Mouse (Mus musculus) layer of hippocampus, adult 18-20 months (tissue): ENCODE measurements around the gene Gcnt2. TPM values are rescaled to one million over a fixed set of nuclear protein-coding genes. Genes with fewer than 3 reads are reported as not detected.
A peak's percentile ranks its signal among the peaks of the same experiment; 100 is the strongest.
"Not testable (repeated sequence)": the region's sequence is repeated elsewhere in the genome, so short reads cannot be mapped to it uniquely, and the experiment has no call there.

Experiments used
- DNase-seq, 2 experiments: peaks; one replicate each; pipeline ENCODE4 v3.0.0; 2022; ENCODE audit warnings: low spot score in 2 of 2
- total RNA-seq, 2 experiments: library from RNA; stranded (reverse); gene quantifications; 2 replicates each; pipeline ENCODE4 v1.2.3; 2021

The Gcnt2 gene
- total RNA-seq, 2 experiments from 2014 or later, result 15.2 to 18.3 TPM

DNA sequence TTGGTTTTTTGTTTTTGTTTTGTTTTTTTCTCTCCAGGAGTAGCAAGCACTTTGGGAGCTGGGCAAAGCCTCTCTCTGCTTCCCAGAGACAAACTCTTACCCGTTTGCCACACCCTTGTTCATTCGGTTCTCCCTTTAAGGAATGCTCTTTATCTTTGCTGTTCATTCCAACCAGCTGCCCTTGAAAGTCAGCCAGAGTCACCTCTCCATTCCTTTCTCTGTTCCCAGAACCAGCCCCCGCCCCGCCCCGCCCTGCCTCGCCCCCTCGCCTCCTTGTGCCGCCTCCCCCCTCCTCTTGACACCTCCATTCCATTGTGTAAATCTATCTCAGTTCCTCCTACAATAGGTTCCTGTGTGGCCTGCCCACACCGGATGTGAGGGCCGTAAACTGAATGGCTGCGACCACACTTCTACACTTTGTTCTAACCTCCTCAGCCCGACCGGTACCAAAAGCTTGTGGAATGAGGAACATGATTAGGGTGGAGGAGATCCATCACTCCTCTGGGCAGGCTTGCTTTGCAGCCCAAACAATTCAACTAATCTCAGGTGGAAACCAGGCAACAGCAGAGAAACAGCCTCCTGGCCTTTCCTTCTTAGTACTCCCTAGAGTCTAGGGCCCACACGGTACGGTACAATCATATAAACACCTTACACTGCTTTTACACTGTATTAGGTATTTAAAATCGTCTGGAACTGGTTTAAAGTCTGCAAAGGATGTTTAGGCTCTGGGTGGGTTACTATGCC lies 9.5 kb downstream of the Gcnt2 start:
- DNase-seq, result no peak

DNA sequence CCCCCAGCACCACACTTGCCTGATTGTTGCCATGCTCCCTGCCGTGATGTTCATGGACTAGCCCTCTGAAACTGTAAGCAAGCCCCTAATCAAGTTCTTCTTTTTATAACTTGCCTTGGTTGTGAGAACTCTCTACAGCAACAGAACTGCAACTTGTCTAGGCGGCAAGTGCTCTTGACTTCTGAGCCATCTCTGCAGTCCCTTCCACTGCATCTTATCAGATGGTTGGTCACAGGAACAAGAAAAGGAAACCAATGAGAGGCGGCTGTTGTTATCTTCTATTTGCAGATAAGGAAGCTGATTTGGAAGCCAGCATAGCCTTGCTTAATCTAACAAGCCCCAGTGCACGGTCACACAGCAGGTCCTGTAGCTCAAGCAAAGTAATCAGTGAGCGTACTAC lies 14.5 kb downstream of the Gcnt2 start:
- DNase-seq, result no peak

DNA sequence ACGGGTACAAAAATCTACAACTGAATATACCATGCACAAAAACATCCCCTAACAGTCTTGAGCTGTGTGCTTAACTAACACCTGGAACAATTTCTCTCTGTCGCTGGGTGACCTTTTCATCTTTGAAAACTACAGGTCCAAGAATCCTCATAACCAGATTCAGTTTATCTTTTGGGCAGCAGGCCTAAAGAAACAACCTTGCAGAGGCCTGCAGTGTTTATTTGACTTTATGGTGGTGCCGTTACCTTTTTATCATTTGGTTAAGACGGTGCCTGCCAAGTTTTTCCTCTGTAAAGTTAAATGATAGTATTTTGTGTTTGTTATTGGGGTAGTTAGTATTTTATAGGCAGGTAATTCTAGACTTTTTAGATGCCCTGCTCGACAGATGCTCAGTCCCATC lies 15.9 kb downstream of the Gcnt2 start:
- DNase-seq, result no peak

DNA sequence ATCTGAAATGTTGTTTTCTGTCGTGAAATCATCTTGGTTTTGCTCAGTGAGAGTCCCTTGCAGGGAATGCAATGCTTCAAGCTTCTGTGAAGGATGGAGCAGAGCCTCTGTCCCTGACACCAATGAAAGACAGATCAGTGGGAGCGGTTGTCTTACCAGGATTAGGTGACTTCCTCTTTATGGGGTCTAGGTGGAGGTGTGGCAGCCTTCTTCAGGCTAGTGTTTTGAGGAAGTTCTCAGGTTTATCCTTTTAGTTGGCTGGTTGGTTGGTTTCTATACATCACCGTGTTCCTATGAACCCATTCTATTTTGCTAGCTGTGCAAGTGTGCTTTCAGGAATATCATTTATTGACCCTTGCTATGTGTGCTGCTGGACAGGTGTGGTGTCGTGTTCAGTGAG lies 18.0 kb downstream of the Gcnt2 start:
- DNase-seq, result no peak

DNA sequence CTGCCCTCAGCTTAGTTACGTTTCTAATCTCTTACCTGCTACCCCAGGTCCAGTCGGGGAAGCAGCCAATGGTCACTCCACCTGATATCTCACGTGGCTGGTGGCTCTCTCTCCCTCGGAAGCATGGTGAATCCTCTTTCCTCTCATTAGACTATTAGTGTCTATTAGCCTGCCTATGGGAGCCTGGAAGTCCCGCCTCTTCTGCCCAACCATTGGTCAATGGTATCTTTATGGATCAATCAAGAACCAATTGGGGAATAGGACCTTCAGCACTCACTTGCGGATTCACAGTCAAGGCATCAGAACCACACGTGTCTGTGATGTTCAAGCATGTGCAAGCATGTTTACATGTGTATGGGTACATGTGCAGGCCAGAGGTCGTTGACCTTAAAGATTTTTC lies 21.0 kb downstream of the Gcnt2 start:
- DNase-seq, result no peak

DNA sequence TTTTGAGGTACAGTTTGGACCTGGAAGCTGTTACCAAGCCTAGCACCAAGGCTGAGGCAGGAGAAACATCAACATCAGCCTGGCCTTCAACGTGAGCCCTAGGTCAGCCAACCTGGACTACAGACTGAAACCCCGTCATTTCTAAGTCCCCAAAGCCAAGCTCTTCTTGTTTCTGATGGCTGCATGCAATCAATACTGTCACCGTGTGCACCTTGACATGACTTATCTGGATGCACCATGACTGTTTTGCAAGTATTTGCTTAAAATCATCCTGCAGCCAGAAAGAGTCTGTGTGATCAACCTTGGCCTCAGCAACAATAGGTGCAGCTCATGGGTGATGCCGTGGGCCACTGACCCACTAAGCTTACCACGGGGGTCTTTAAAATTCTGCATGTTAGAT lies 23.1 kb downstream of the Gcnt2 start:
- DNase-seq, result no peak

DNA sequence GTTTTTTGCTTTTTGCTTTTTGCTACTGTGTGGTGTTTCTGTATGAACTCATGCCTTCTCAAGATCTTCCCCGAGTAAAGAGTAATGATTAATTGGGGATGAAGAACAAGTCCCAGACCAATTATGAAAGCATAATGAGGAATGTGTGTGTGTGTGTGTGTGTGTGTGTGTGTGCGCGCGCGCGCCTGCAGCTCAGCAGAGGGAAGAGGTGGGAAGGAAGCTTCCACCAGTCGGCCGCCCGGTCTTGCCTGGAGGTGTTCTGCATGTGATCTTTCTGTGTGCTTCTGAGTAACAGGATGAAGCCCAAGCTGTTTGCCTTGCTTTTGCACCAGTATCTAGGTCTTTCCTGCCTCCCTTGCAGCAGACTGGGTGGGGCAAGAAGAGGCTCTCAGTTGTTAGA lies 24.3 kb downstream of the Gcnt2 start:
- no peak for DNase-seq

DNA sequence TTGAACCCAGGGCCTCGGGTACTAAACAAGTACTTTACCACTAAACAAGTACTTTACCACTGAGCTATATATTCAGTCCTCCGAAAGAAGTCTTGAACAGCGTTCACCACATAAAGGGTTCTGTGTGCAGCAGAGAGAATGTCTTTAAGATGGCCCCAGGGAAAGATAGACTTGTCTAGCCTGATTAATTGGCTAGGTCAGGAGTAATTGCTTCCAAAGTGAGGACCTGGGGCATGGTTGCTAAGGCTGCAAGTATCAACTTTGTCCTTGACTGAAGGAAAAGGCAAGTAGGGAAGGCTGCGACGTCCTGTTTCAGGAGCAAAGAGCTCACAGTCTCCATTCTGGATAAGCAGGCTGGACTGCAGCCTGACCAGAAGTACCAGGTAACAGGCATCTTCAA lies 25.3 kb downstream of the Gcnt2 start:
- no peak for DNase-seq

DNA sequence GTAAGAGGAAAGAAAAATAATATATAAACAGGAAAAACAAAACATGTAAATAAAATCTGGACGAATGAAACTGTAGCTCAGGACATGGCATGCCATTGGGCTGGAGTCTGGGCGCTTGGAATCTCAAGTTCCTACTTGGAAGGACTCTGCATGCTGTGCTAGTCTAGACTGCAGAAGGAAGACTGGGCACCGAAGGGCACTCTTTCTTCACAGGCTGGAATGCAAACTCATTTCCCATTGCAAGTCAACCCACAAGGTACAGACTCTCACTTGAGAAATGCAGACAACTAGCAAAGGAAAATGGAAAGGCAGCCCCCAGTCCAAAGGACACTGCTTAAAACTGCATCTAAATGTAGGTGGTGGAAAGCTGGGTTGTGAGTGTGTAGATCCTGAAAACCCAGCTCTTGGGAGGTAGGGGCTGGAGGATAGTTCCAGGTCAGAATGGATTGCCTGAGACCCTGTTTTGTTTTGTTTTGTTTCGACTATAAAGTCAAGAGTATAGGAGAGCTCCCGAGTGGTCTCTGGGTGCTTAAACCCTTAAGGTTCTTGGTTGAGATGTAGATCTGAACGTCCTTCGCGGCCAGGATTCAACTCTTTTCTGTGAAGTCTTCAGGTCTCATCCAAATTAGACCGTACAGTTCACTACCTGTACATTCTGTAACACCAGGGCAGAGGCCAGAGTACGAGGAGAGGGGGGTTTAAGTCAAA lies 26.5 kb downstream of the Gcnt2 start:
- no peak for DNase-seq

DNA sequence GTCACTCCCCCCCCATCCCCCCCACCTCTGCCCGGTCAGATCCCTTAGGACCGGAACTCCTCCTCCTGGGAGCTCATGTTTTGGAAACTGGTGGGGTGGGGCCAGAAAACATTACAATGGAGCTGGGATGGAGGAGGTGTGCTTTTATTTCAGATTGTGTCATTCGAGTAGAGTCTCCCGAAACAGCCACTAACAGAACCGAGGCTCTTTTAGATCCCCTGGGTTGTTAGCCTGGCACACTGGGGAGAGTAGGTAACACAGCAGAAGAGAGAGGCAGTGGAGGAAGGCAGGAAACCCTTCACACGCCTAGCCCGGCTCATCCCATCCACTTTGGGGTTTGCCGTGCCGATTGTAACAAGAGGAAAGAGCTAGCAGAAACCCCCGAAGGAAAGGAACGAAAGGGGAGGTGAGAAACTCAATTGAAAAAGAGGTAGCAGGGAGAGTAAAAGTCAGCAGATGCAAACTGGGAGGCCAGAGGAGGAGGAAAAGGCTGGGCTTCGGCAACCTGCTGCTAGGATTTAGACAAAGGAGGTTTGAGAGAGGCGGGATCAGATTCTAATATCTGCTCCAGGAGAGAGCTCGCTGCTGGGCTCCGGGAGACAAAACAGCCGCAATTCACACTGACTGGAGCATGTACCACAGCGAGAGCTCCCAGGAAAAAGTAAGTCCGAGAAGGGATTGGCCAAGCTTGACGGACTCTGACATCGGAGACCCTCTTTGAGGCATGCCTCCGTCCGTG lies 27.3 kb downstream of the Gcnt2 start:
- peak in 1 of 2 experiments; percentile 23 for DNase-seq

DNA sequence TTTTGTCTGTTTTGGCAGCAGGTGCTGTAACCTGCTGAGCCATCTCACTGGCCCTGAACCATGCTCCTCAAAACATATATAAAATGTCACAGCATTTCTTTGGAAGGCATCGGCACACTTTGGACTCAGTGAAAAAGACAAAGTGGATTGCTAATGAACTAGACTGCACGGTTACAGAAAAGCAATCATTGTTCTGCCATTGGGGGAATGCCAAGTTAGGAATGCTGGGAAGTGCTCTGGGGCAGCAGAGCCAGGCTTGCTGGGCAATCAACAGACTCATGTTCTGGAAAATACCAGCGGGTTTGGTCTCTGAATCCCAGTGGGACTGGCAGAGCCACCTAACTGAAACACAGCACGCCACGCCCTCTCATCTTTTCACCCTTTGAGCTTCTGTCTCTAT lies 31.0 kb downstream of the Gcnt2 start:
- peak in 1 of 2 experiments; percentile 65 for DNase-seq

DNA sequence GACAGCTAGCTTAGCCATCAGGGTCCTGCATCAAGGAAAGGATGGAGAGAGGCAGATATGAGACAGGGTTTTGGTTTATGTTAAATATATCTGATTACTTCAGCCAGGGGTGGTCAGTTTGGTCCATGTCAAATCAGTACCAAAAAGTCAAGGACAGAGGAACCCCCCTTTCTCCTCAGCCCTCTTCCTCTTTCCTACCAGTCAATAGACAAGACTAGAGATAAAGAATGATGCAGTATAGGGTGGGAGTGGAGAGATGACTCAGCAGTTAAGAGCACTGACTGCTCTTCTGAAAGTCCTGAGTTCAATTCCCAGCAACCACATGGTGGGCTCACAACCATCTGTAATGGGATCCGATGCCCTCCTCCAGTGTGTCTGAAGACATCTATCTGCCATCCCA lies 31.8 kb downstream of the Gcnt2 start:
- not testable (repeated sequence) for DNase-seq

DNA sequence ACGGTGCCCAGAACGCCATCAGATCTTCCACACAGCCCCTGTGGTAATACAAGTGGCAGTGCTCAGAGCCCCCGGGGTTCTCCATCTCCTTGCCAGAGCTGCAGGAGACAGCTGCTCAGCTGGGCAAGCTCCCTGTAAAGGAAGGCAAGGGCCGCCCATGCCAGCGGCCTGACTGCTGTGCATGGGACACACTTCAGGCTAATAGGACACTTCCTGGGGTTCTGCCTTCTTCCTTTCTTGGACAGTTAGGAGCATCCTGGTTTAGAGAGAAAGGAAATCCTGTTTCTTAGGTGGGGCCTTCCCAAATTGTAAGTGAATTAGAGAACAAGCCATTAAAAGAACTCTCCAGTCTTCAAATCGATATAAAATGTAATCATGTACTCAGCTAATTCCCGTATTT lies 32.5 kb downstream of the Gcnt2 start:
- no peak for DNase-seq

DNA sequence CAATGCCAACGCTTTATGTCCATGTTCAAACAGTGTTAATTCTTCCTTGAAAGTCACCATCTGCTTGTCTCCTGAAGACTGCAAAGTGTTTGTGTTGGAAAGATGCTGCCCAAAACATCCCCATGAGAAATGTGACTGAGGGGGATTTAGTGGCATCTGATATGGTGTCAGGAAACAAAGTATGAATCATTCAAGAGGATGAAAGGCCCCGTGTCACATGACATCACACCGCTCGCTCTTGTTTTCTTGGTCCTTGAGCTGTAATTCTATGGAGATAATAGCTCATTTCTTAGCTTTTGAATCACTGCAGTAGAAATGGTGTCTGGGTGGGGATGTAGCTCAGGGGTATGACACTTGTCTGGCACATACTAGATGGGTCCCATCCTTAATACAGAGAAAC lies 33.0 kb downstream of the Gcnt2 start:
- no peak for DNase-seq

DNA sequence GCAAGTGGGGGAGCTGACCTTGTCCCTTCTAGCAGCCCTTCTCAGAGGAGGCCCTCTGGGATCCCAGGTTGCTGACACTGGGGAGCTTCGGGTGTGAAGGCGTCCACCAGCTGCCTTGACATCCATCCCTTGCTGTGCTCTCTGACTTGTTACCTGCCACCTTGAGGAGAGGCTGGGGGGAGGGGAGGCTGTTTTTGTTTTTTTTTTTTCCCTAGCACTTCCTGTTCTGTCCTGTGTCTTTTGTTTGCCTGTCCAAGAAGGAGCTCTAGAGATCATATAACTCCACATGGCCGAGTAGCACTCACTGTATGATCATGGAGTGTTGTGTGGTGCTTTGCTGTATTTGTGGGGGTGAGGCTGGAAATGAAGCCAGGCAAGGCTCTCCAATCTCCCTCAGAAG lies 34.0 kb downstream of the Gcnt2 start:
- DNase-seq, result no peak

DNA sequence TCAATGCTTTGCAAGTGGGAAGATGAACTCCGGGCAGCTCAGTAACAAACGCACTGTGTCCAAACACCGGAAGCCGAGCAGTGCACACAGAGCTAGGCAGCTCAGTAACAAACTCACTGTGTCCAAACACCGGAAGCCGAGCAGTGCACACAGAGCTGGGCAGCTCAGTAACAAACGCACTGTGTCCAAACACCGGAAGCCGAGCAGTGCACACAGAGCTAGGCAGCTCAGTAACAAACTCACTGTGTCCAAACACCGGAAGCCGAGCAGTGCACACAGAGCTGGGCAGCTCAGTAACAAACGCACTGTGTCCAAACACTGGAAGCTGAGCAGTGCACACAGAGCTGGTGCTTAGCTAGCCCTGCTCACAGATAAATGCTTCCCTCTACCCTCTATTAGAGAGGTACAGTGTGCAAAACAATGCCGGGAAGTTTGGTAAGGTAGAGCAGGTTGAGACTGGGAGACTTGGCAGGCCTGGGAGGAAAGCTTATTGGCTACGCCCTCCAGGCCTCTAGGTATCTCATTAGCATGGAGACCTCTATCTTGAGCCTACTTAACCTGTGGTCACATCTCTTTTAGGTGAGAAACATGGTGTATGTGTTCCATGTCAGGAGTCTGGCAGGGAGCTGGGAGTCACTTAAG lies 38.6 kb downstream of the Gcnt2 start:
- not testable (repeated sequence) for DNase-seq

DNA sequence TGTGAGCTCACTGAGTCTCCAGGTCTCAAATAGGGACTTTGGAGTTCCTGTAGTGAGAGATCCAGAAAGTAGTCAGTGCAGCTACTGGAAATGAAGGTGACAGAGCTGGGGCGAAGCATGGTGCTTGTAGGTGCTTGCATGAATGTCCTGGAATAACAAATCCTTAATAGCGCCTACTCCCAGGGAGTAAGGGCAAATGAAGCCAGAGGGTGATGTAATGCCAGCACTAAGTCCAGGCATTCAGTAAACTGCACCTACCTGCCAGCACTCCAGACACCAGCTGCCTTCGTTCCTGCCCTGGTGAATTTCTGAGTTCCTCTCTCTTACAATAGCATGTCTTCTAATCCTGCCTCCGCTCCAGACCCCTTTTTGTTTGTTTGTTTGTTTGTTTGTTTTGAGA lies 39.1 kb downstream of the Gcnt2 start:
- no peak for DNase-seq

DNA sequence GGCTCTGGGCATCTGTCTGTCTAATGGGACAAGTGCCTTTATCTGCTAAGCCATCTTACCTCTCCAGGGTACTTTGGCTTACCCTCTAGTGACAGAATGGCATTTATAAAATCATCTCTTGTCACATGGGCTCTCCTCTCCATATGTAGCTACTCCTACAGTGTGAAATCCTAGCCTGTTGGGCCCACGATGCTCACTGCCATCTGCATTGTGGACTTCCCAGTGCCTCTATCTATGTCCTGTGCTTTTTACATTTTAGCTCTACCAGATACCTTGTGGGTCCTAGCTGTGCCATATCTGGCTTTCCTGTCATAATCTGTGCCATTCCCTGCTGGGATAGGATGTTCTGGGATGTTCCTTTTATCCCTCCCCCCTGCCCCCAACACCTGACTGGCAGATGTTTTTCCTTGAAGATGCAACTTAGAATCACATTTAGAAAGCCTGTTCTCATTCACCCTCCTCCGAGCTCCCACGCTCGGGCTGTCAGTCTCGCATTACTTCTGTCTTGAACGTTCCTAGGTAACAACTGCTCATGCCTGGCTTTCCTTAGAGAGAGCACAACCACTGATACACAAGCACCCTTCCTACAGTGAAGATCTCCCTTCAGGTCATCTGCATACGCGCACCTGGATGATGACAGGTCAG lies 39.9 kb downstream of the Gcnt2 start:
- peak; percentile 19 to 68 for DNase-seq

DNA sequence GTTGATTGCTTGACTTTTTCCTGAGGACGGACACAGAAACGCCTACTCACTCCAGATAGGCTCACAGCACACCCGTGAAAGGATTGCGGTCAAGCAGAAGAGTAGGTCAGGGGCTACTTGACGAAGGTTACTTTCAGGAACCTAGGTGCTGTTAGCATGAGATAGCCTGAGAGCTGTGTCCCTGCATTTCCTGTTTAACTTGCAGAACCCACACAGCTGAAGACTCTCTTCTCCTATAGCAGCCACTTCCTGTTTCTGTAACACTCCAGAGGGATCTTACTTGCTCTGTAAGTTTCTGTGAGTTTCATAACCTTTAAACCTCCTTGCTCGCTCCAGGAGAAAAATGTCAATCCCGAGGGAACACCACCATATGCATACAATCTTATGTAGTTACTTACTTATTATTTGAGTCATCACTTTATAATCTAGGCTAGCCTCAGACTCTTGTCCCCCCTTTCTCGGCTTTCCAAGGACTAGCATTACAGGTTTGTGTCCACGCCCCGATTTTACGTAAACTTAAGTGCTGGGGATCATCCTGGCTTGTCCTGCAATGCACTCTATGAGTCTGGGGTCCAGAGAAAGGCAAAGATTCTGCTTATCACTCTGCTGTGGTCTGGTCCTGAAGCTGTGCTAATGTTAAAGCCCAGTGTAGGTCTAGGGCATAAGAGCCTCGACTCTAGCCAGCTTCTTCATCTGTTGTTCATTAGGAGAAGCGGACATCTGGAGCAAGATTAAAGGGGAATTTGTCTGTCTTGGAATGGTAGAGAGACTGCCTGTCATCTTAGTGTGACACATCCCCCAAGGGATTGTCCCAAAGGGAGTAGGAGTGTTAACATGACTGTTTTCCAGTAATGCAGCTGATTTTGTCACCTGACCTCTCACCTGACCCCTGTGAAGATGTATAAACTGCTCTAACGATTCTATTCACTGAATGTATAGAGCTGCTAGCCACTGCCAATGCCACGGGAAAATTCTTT lies 40.7 kb downstream of the Gcnt2 start:
- DNase-seq, result no peak

DNA sequence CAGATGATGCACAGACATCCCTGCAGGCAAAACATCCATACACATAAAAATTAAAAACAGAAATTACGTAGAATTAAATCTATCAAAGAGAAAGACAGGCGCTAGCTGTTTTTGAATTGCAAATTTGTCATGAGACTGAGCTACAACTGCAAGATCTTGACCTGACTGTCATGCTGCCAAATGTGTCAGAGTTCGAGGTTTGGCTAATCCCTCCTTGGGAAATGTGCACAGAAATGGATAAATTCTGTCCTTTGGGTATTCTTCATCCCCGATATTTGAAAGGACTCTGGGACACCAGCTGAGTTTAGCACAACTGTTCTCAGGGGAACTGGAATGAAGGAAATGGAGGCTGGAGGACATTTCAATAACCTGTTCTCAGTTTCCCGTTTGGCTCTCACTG lies 41.7 kb downstream of the Gcnt2 start:
- DNase-seq, result no peak
